Mouse (Mus musculus) hindbrain, embryonic 10.5 days (tissue): ENCODE measurements around the gene Nrf1. TPM values are rescaled to one million over a fixed set of nuclear protein-coding genes. Genes with fewer than 3 reads are reported as not detected.

ENCODE experiments used
- DNase-seq: peaks from one replicate; pipeline ENCODE4 v3.0.0-alpha.2; 2017; ENCODE audit warnings: low spot score
- H3K27ac ChIP-seq: fragments of 300-500 bp; sonication (generic); 2 replicates; pipeline ENCODE4 v1.5.1; 2016; ENCODE audit warnings: mild to moderate bottlenecking, moderate library complexity
- H3K27me3 ChIP-seq: fragments of 300-500 bp; sonication (generic); 2 replicates; pipeline ENCODE4 v1.6.1; 2016; ENCODE audit warnings: mild to moderate bottlenecking; ENCODE audit not compliant: poor library complexity, insufficient read depth, severe bottlenecking
- H3K36me3 ChIP-seq: fragments of 300-500 bp; sonication (generic); 2 replicates; pipeline ENCODE4 v1.6.1; 2016; ENCODE audit warnings: mild to moderate bottlenecking, moderate library complexity
- H3K4me1 ChIP-seq: fragments of 300-500 bp; sonication (generic); replicated peaks from 2 replicates; pipeline ENCODE4 v1.6.1; 2016; ENCODE audit warnings: mild to moderate bottlenecking
- H3K4me3 ChIP-seq: fragments of 300-500 bp; sonication (generic); 2 replicates; pipeline ENCODE4 v1.5.1; 2016; ENCODE audit warnings: mild to moderate bottlenecking, moderate library complexity
- H3K9me3 ChIP-seq: fragments of 300-500 bp; sonication (generic); 2 replicates; pipeline ENCODE4 v1.6.1; 2016; ENCODE audit warnings: mild to moderate bottlenecking, moderate library complexity
- WGBS: fragments of 180-500 bp; shearing (Covaris S2); methylation state at CpG from one replicate; pipeline ENCODE4 v1.1.7; 2016; 5-methylcytosine and 5-hydroxymethylcytosine counted together
- polyA plus RNA-seq: library from polyadenylated mRNA; unstranded; fragments of >200 nt; fragmentation: Nextera tagmentation; extraction: Ambion mirVana; gene quantifications from 2 replicates; pipeline ENCODE4 v1.2.1, GENCODE M21; 2016

Gene Nrf1
- polyA plus RNA-seq, 1 experiment from 2014 or later, result 80.6 TPM

DNA sequence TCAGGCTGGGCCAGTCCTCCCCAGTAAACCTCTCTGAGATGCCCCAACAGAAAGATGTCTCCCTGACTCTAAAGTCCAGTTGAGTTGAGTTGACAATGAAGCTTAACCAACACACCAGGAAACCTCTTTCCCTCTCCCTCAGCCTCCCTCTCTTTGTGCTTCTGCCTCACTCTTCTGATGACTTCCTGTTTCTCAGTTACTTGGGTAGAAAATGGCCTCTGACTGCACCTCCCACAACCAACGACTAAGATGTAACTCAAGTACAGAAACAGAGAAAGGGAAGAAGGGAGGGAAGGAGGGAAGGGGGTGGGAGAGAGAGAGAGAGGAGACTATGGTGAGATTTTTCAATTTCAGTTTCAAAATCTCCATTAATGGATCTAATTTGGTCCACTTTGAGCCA, 6.3 kb upstream of the Nrf1 start:
- H3K36me3 ChIP-seq, result no peaks in the 10 kb centered on the region
- no peaks in the 10 kb centered on the region for H3K27me3 ChIP-seq
- WGBS, result 52% methylated on average over 1 of the region's 1 CpGs
- 0 out of 2 replicates have a peak, but pooled peaks cover under 1% of the 10 kb centered on the region for H3K4me1 ChIP-seq
- no peak overlapping the region for H3K4me3 ChIP-seq
- DNase-seq, result no peak
- H3K27ac ChIP-seq, result no peak overlapping the region
- H3K9me3 ChIP-seq, result no peaks in the 10 kb centered on the region

- WGBS, result 85% methylated on average over 3 of the region's 3 CpGs
- H3K27ac ChIP-seq, result no peak overlapping the region
- peaks cover 8% of the 10 kb centered on the region for H3K4me1 ChIP-seq
- no peaks in the 10 kb centered on the region for H3K27me3 ChIP-seq
- no peaks in the 10 kb centered on the region for H3K9me3 ChIP-seq
- no peak for DNase-seq
- no peak overlapping the region for H3K4me3 ChIP-seq
- H3K36me3 ChIP-seq, result no peaks in the 10 kb centered on the region
Observed at GRCm38 (mm10) chr6:30042483-30042882, 5.3 kb upstream of the Nrf1 start.

GRCm38 (mm10) chr6:30048163-30048500, 344 bp downstream of the Nrf1 start:
- DNase-seq, result no peak
- Histone ChIP-seq H3K27me3 (no peaks in the 10 kb centered on the region), H3K4me1 (peaks cover 29% of the 10 kb centered on the region), H3K36me3 (peaks cover 16% of the 10 kb centered on the region; the same call in 1 of the 2 replicates), H3K4me3 (peak overlapping the region; percentile 99), H3K27ac (peak overlapping the region; percentile 100), H3K9me3 (no peaks in the 10 kb centered on the region)
- 1% methylated on average over 45 of the region's 45 CpGs for WGBS

- Histone ChIP-seq H3K4me1 (peaks cover 29% of the 10 kb centered on the region), H3K9me3 (no peaks in the 10 kb centered on the region), H3K27me3 (no peaks in the 10 kb centered on the region), H3K36me3 (peaks cover 21% of the 10 kb centered on the region), H3K27ac (peak overlapping the region; percentile 100), H3K4me3 (peak overlapping the region; percentile 99)
- DNase-seq, result peak; percentile 68
- 2% methylated on average over 53 of the region's 54 CpGs for WGBS
Observed at GRCm38 (mm10) chr6:30048501-30049353, 939 bp downstream of the Nrf1 start.

- Histone ChIP-seq H3K4me3 (no peak overlapping the region), H3K9me3 (no peaks in the 10 kb centered on the region), H3K4me1 (peaks cover 21% of the 10 kb centered on the region), H3K27ac (no peak overlapping the region), H3K36me3 (peaks cover 42% of the 10 kb centered on the region), H3K27me3 (no peaks in the 10 kb centered on the region)
- no peak for DNase-seq
- 93% methylated on average over 1 of the region's 1 CpGs for WGBS
Observed at GRCm38 (mm10) chr6:30053116-30053515, 5.3 kb downstream of the Nrf1 start.

DNA sequence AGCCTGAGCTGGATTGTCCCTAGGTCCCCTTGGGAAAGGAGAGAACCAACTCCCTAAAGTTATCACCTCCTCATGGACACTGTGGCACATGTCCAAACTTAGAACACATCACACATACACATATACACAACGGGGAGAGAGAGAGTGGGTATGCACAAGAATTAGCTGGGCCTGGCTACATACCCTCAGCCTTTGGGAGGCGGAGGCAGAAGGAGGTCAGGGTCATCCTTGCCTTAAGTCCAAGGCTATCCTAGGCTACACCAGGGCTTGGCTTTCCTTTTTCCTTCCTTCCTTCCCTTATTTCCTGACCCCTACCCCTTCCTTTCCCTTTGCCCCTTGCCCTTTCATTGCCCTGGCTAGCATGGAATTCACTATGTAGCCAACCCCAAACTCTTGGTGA, 14.8 kb downstream of the Nrf1 start:
- WGBS, result 88% methylated on average over 2 of the region's 2 CpGs
- Histone ChIP-seq H3K36me3 (peaks cover 5% of the 10 kb centered on the region), H3K27ac (no peak overlapping the region), H3K4me1 (no peaks in the 10 kb centered on the region), H3K27me3 (no peaks in the 10 kb centered on the region), H3K4me3 (no peak overlapping the region), H3K9me3 (no peaks in the 10 kb centered on the region)
- no peak for DNase-seq

DNA sequence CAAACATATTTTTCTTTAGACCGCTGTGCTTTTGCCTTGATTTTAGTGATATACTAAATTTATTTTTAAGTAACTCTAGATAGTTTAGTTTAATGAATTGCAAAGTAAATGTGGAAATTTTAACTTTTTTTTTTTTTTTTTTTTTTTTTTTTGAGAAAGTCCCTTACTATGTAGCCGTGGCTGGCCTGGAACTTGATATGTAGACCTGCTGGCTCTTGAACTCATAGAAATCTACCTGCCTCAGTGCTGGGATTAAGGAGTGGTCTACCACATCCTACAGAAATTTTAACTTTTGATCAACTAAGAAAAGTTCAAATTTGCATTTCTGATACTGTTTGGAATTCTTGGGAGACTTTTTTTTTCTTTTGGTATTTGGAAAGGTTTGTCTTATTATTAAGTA, 17.6 kb downstream of the Nrf1 start:
- no peak overlapping the region for H3K27ac ChIP-seq
- DNase-seq, result no peak
- no peaks in the 10 kb centered on the region for H3K36me3 ChIP-seq
- H3K4me3 ChIP-seq, result no peak overlapping the region
- H3K4me1 ChIP-seq, result no peaks in the 10 kb centered on the region
- 90% methylated on average over 2 of the region's 2 CpGs for WGBS
- H3K27me3 ChIP-seq, result no peaks in the 10 kb centered on the region
- no peaks in the 10 kb centered on the region for H3K9me3 ChIP-seq

GRCm38 (mm10) chr6:30066746-30067145, 19.0 kb downstream of the Nrf1 start:
- H3K4me3 ChIP-seq, result no peak overlapping the region
- no peak for DNase-seq
- no peak overlapping the region for H3K27ac ChIP-seq
- no peaks in the 10 kb centered on the region for H3K9me3 ChIP-seq
- H3K27me3 ChIP-seq, result no peaks in the 10 kb centered on the region
- no peaks in the 10 kb centered on the region for H3K36me3 ChIP-seq
- no peaks in the 10 kb centered on the region for H3K4me1 ChIP-seq
- 94% methylated on average over 2 of the region's 2 CpGs for WGBS

DNA sequence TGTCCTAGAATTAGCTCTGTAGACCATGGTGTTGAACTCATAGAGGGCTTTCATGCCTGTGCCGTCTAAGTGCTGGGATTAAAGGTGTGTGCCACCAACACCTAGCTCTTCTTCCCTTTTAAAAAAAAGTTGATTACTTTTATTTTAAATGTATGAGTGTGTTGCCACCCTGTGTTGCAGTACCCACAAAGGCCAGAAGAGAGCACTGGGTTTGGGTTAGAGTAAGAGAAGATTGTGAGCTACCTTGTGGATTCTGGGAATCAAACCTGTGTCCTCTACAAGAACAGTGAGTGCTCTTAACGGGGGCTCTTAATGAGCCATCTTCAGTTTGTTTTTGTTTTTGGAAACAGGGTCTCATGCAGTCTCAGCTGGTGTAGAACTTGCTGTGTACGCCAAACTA, 24.7 kb downstream of the Nrf1 start:
- WGBS, result 92% methylated on average over 3 of the region's 3 CpGs
- Histone ChIP-seq H3K4me1 (peaks cover 13% of the 10 kb centered on the region), H3K27me3 (no peaks in the 10 kb centered on the region), H3K4me3 (no peak overlapping the region), H3K9me3 (no peaks in the 10 kb centered on the region), H3K36me3 (no peaks in the 10 kb centered on the region), H3K27ac (no peak overlapping the region)
- no peak for DNase-seq

DNA sequence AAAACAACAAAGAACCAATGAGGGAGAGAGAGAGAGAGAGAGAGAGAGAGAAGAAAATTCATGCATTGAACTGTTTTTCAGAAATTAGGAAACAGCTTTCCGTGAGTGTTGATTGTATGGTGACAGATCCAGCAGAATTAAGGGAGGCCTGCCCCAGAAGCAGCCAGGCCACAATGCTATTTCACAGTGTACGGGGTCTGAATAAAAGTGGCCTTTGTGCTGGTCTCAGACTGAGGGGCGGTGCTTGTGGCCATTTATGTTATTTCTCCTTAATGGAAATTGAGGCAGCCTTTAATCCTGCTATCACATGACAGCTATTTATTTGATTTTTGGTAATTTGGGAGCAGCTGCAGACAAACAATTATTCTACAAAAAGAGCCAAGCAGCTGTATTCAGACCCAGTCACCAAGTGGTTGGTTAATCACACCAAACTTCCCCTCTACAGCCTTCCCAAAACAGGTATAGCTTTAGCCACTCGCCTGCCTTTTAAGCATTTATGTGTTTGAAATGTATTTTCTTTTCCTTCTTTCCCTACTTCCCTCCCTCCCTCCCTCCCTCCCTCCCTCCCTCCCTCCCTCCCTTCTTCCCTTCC, 31.2 kb downstream of the Nrf1 start:
- Histone ChIP-seq H3K27ac (peak overlapping the region; percentile 19), H3K4me3 (no peak overlapping the region), H3K9me3 (no peaks in the 10 kb centered on the region), H3K36me3 (no peaks in the 10 kb centered on the region), H3K4me1 (peaks cover 53% of the 10 kb centered on the region), H3K27me3 (no peaks in the 10 kb centered on the region)
- 55% methylated on average over 4 of the region's 4 CpGs for WGBS
- DNase-seq, result no peak

GRCm38 (mm10) chr6:30081339-30081738, 33.6 kb downstream of the Nrf1 start:
- H3K4me1 ChIP-seq, result peaks cover 55% of the 10 kb centered on the region
- H3K4me3 ChIP-seq, result no peak overlapping the region
- H3K27me3 ChIP-seq, result no peaks in the 10 kb centered on the region
- H3K9me3 ChIP-seq, result no peaks in the 10 kb centered on the region
- WGBS, result 88% methylated on average over 3 of the region's 3 CpGs
- H3K27ac ChIP-seq, result no peak overlapping the region
- DNase-seq, result no peak
- no peaks in the 10 kb centered on the region for H3K36me3 ChIP-seq

- no peak for DNase-seq
- Histone ChIP-seq H3K9me3 (no peaks in the 10 kb centered on the region), H3K27me3 (no peaks in the 10 kb centered on the region), H3K4me3 (no peak overlapping the region), H3K4me1 (peaks cover 51% of the 10 kb centered on the region), H3K27ac (no peak overlapping the region), H3K36me3 (no peaks in the 10 kb centered on the region)
- 75% methylated on average over 1 of the region's 1 CpGs for WGBS
Observed at GRCm38 (mm10) chr6:30083307-30083706, 35.5 kb downstream of the Nrf1 start.

GRCm38 (mm10) chr6:30085351-30085750, 37.6 kb downstream of the Nrf1 start:
- WGBS, result 60% methylated on average over 2 of the region's 2 CpGs
- DNase-seq, result no peak
- H3K36me3 ChIP-seq, result peaks cover 16% of the 10 kb centered on the region
- no peaks in the 10 kb centered on the region for H3K27me3 ChIP-seq
- no peak overlapping the region for H3K4me3 ChIP-seq
- no peaks in the 10 kb centered on the region for H3K9me3 ChIP-seq
- H3K27ac ChIP-seq, result no peak overlapping the region
- H3K4me1 ChIP-seq, result peaks cover 32% of the 10 kb centered on the region
